Mouse (Mus musculus): ENCODE results near the gene Als2cl. TPM values are rescaled to one million over a fixed set of nuclear protein-coding genes. Genes with fewer than 3 reads are reported as not detected.
A peak's percentile ranks its signal among the peaks of the same experiment; 100 is the strongest.

Gene Als2cl
- total and polyA plus RNA-seq, 3 experiments: not detected

- ATAC-seq (ENCODE audit: extremely low read depth, insufficient number of reproducible peaks, low FRiP score, poor library complexity, severe bottlenecking): no peak
- Histone ChIP-seq H3K4me1 (ENCODE audit: insufficient read depth, low read depth, low read length) (no peaks in the 10 kb centered on the region), H3K4me3 (ENCODE audit: low read depth, low read length) (no peak overlapping the region)
Observed at GRCm38 (mm10) chr9:110858523-110858922, 21.1 kb upstream of the Als2cl start.

GRCm38 (mm10) chr9:110858967-110859596 lies 20.6 kb upstream of the Als2cl start:
- peaks cover 14% of the 10 kb centered on the region for H3K27me3 ChIP-seq (ENCODE audit: insufficient read depth, low read length)
- no peaks in the 10 kb centered on the region for H3K4me1 ChIP-seq (ENCODE audit: insufficient read depth, low read depth, low read length)
- H3K4me3 ChIP-seq (ENCODE audit: low read depth, low read length): no peak overlapping the region
- TF ChIP-seq GATA1 (IDR thresholded peaks at IDR 0.05; ENCODE audit: borderline replicate concordance, low read length): no peak
- no peak for TF ChIP-seq CTCF (IDR thresholded peaks at IDR 0.05; ENCODE audit: low read depth, low read length)
- TF ChIP-seq GATA2 (IDR thresholded peaks at IDR 0.05; ENCODE audit: borderline replicate concordance, low read depth, low read length): no peak
- TF ChIP-seq POLR2AphosphoS5 (IDR thresholded peaks at IDR 0.05; ENCODE audit: insufficient replicate concordance, low read depth, low read length): no peak
- no peak for TF ChIP-seq TAL1 (conservative IDR thresholded peaks at IDR 0.05; ENCODE audit: low read depth, low read length)
- ATAC-seq (ENCODE audit: extremely low read depth, insufficient number of reproducible peaks, low FRiP score, poor library complexity, severe bottlenecking) (no peak), DNase-seq (ENCODE audit: low spot score) (no peak)
- no peaks in the 10 kb centered on the region for H3K36me3 ChIP-seq (replicated peaks)
- no peaks in the 10 kb centered on the region for H3K9me3 ChIP-seq (replicated peaks)

More at GRCm38 (mm10) chr9:110858523-110858922, 21.1 kb upstream of the Als2cl start:
- TF ChIP-seq CTCF (IDR thresholded peaks at IDR 0.05; ENCODE audit: low read depth, low read length) (no peak), GATA1 (IDR thresholded peaks at IDR 0.05; ENCODE audit: borderline replicate concordance, low read length) (no peak), GATA2 (IDR thresholded peaks at IDR 0.05; ENCODE audit: borderline replicate concordance, low read depth, low read length) (no peak), TAL1 (conservative IDR thresholded peaks at IDR 0.05; ENCODE audit: low read depth, low read length) (no peak), POLR2AphosphoS5 (IDR thresholded peaks at IDR 0.05; ENCODE audit: insufficient replicate concordance, low read depth, low read length) (no peak)
- Histone ChIP-seq H3K9me3 (replicated peaks) (no peaks in the 10 kb centered on the region), H3K36me3 (replicated peaks) (no peaks in the 10 kb centered on the region), H3K27me3 (ENCODE audit: insufficient read depth, low read length) (peaks cover 14% of the 10 kb centered on the region)
- no peak for DNase-seq (ENCODE audit: low spot score)

GRCm38 (mm10) chr9:110871030-110871429 lies 8.6 kb upstream of the Als2cl start:
- H3K27me3 ChIP-seq (ENCODE audit: insufficient read depth, low read length): peaks cover 25% of the 10 kb centered on the region
- H3K36me3 ChIP-seq (replicated peaks): no peaks in the 10 kb centered on the region
- H3K9me3 ChIP-seq (replicated peaks): no peaks in the 10 kb centered on the region
- DNase-seq (ENCODE audit: low spot score) (peak; percentile 64), ATAC-seq (ENCODE audit: extremely low read depth, insufficient number of reproducible peaks, low FRiP score, poor library complexity, severe bottlenecking) (no peak)
- H3K4me3 ChIP-seq (ENCODE audit: low read depth, low read length): no peak overlapping the region
- H3K4me1 ChIP-seq (ENCODE audit: insufficient read depth, low read depth, low read length): no peaks in the 10 kb centered on the region
- TF ChIP-seq CTCF (IDR thresholded peaks at IDR 0.05; ENCODE audit: low read depth, low read length) (peak; percentile 83), TAL1 (conservative IDR thresholded peaks at IDR 0.05; ENCODE audit: low read depth, low read length) (no peak)

- H3K36me3 ChIP-seq (replicated peaks): no peaks in the 10 kb centered on the region
- no peak for DNase-seq (ENCODE audit: low spot score)
- H3K4me1 ChIP-seq (ENCODE audit: insufficient read depth, low read depth, low read length): no peaks in the 10 kb centered on the region
- ATAC-seq (ENCODE audit: extremely low read depth, insufficient number of reproducible peaks, low FRiP score, poor library complexity, severe bottlenecking): no peak
- TF ChIP-seq GATA2 (IDR thresholded peaks at IDR 0.05; ENCODE audit: borderline replicate concordance, low read depth, low read length): no peak
- no peak for TF ChIP-seq POLR2AphosphoS5 (IDR thresholded peaks at IDR 0.05; ENCODE audit: insufficient replicate concordance, low read depth, low read length)
- TF ChIP-seq GATA1 (IDR thresholded peaks at IDR 0.05; ENCODE audit: borderline replicate concordance, low read length): no peak
- TF ChIP-seq TAL1 (conservative IDR thresholded peaks at IDR 0.05; ENCODE audit: low read depth, low read length): no peak
- no peak for TF ChIP-seq CTCF (IDR thresholded peaks at IDR 0.05; ENCODE audit: low read depth, low read length)
- H3K9me3 ChIP-seq (replicated peaks): no peaks in the 10 kb centered on the region
- peaks cover 27% of the 10 kb centered on the region for H3K27me3 ChIP-seq (ENCODE audit: insufficient read depth, low read length)
- no peak overlapping the region for H3K4me3 ChIP-seq (ENCODE audit: low read depth, low read length)
Observed at GRCm38 (mm10) chr9:110873681-110874659, 5.7 kb upstream of the Als2cl start.

- no peak overlapping the region for H3K4me3 ChIP-seq (ENCODE audit: low read depth, low read length)
- no peaks in the 10 kb centered on the region for H3K36me3 ChIP-seq (replicated peaks)
- H3K27me3 ChIP-seq (ENCODE audit: insufficient read depth, low read length): peaks cover 27% of the 10 kb centered on the region
- DNase-seq (ENCODE audit: low spot score) (no peak), ATAC-seq (ENCODE audit: extremely low read depth, insufficient number of reproducible peaks, low FRiP score, poor library complexity, severe bottlenecking) (no peak)
- no peaks in the 10 kb centered on the region for H3K4me1 ChIP-seq (ENCODE audit: insufficient read depth, low read depth, low read length)
- H3K9me3 ChIP-seq (replicated peaks): no peaks in the 10 kb centered on the region
- TF ChIP-seq POLR2AphosphoS5 (IDR thresholded peaks at IDR 0.05; ENCODE audit: insufficient replicate concordance, low read depth, low read length) (no peak), GATA2 (IDR thresholded peaks at IDR 0.05; ENCODE audit: borderline replicate concordance, low read depth, low read length) (no peak), CTCF (IDR thresholded peaks at IDR 0.05; ENCODE audit: low read depth, low read length) (no peak), GATA1 (IDR thresholded peaks at IDR 0.05; ENCODE audit: borderline replicate concordance, low read length) (no peak), TAL1 (conservative IDR thresholded peaks at IDR 0.05; ENCODE audit: low read depth, low read length) (no peak)
Observed at GRCm38 (mm10) chr9:110874660-110875191, 4.9 kb upstream of the Als2cl start.

GRCm38 (mm10) chr9:110875288-110875695 lies 4.4 kb upstream of the Als2cl start:
- DNase-seq (ENCODE audit: low spot score) (no peak), ATAC-seq (ENCODE audit: extremely low read depth, insufficient number of reproducible peaks, low FRiP score, poor library complexity, severe bottlenecking) (no peak)
- no peak overlapping the region for H3K4me3 ChIP-seq (ENCODE audit: low read depth, low read length)
- no peak for TF ChIP-seq GATA2 (IDR thresholded peaks at IDR 0.05; ENCODE audit: borderline replicate concordance, low read depth, low read length)
- no peak for TF ChIP-seq GATA1 (IDR thresholded peaks at IDR 0.05; ENCODE audit: borderline replicate concordance, low read length)
- no peak for TF ChIP-seq POLR2AphosphoS5 (IDR thresholded peaks at IDR 0.05; ENCODE audit: insufficient replicate concordance, low read depth, low read length)
- no peak for TF ChIP-seq CTCF (IDR thresholded peaks at IDR 0.05; ENCODE audit: low read depth, low read length)
- TF ChIP-seq TAL1 (conservative IDR thresholded peaks at IDR 0.05; ENCODE audit: low read depth, low read length): no peak
- H3K9me3 ChIP-seq (replicated peaks): no peaks in the 10 kb centered on the region
- H3K36me3 ChIP-seq (replicated peaks): no peaks in the 10 kb centered on the region
- H3K27me3 ChIP-seq (ENCODE audit: insufficient read depth, low read length): peaks cover 32% of the 10 kb centered on the region
- H3K4me1 ChIP-seq (ENCODE audit: insufficient read depth, low read depth, low read length): no peaks in the 10 kb centered on the region

Measured in G1E (cell line).